Mouse (Mus musculus): Measurements from ENCODE around the gene Oas1e. TPM values are rescaled to one million over a fixed set of nuclear protein-coding genes. Genes with fewer than 3 reads are reported as not detected.
"Not testable (repeated sequence)": the region's sequence is repeated elsewhere in the genome, so short reads cannot be mapped to it uniquely, and the experiment has no call there.

The Oas1e gene
- 0.07 TPM in 1 of 2 replicates, not detected in the other for polyA plus RNA-seq (2012; rRNA removed)

- H3K27ac ChIP-seq (ENCODE audit: control insufficient read depth, insufficient read depth, low read depth, low read length); H3K4me3 ChIP-seq (ENCODE audit: control insufficient read depth, low read depth, low read length): not testable (repeated sequence)
These were observed at the start of gene Oas1e for GRCm38 (mm10) chr5:120795480-120796034. TSS of gene Oas1e (minus strand) at chr5:120795530.

GRCm38 (mm10) chr5:120844713-120845112 is 49.4 kb upstream of the Oas1e start:
- no peaks in the 10 kb centered on the region for H3K27me3 ChIP-seq (ENCODE audit: control insufficient read depth, insufficient read depth, low read length)
- TF ChIP-seq CTCF (IDR thresholded peaks at IDR 0.05; ENCODE audit: control insufficient read depth, insufficient read depth, insufficient replicate concordance, low read depth, low read length) (no peak), POLR2A (IDR thresholded peaks at IDR 0.05; ENCODE audit: control insufficient read depth, low read depth, low read length) (no peak)
- no peaks in the 10 kb centered on the region for H3K4me1 ChIP-seq (ENCODE audit: control insufficient read depth, insufficient read depth, low read length)
- no peaks in the 10 kb centered on the region for H3K36me3 ChIP-seq (ENCODE audit: control insufficient read depth, insufficient read depth, low read length)
- no peak overlapping the region for H3K27ac ChIP-seq (ENCODE audit: control insufficient read depth, insufficient read depth, low read depth, low read length)
- H3K4me3 ChIP-seq (ENCODE audit: control insufficient read depth, low read depth, low read length): no peak overlapping the region

More at GRCm38 (mm10) chr5:120795480-120796034, at the start of gene Oas1e:
- H3K4me1 ChIP-seq (ENCODE audit: control insufficient read depth, insufficient read depth, low read length); H3K27me3 ChIP-seq (ENCODE audit: control insufficient read depth, insufficient read depth, low read length); H3K36me3 ChIP-seq (ENCODE audit: control insufficient read depth, insufficient read depth, low read length): not testable (repeated sequence)

DNA sequence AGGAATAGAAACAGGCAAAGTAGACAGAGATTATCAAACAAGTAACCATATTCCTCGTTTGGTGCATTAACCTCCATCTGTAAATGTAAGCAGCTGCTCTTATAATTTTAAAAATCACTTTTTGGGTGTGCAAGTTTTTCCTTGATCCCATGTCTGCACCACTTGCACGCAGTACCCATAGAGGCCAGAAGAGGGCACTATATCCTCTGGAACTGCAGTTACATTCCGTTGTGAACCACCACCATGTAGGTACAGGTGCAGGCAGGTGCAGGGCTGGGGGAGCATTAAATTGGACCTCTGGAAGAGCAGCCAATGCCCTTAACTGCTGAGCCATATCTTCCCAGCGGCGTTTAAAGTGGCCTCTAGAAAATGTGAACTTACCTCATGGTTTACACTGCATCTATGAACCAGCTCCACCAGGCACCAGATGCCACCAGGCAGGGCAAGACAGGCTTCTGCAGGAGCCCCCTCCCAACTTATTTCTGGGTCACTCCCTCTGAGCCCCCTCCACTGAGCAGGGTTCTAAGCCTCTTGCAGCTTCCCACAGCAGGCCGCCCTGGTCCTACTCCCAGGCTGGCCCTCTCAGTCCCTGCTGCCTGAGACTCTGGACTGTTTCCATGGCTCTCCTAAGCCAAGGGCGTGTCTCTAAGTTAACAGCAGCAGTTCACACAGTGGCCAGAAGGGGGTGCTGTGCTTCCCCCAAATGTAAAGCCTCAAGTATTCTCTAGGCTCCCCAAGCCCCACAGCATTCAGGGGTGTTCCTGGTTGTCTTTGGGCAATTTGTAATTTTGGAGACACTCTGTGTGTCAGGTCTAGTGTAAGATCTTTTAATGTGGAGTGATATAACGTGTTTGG is 41.6 kb upstream of the Oas1e start:
- TF ChIP-seq CTCF (IDR thresholded peaks at IDR 0.05; ENCODE audit: control insufficient read depth, insufficient read depth, insufficient replicate concordance, low read depth, low read length): peak; percentile 82
- no peak for TF ChIP-seq POLR2A (IDR thresholded peaks at IDR 0.05; ENCODE audit: control insufficient read depth, low read depth, low read length)
- no peak overlapping the region for H3K4me3 ChIP-seq (ENCODE audit: control insufficient read depth, low read depth, low read length)
- H3K27me3 ChIP-seq (ENCODE audit: control insufficient read depth, insufficient read depth, low read length): no peaks in the 10 kb centered on the region
- no peaks in the 10 kb centered on the region for H3K36me3 ChIP-seq (ENCODE audit: control insufficient read depth, insufficient read depth, low read length)
- H3K4me1 ChIP-seq (ENCODE audit: control insufficient read depth, insufficient read depth, low read length): peaks cover 5% of the 10 kb centered on the region
- H3K27ac ChIP-seq (ENCODE audit: control insufficient read depth, insufficient read depth, low read depth, low read length): no peak overlapping the region

- H3K4me1 ChIP-seq (ENCODE audit: control insufficient read depth, insufficient read depth, low read length): peaks cover 5% of the 10 kb centered on the region
These were observed 38.3 kb upstream of the Oas1e start for GRCm38 (mm10) chr5:120833335-120834280.

DNA sequence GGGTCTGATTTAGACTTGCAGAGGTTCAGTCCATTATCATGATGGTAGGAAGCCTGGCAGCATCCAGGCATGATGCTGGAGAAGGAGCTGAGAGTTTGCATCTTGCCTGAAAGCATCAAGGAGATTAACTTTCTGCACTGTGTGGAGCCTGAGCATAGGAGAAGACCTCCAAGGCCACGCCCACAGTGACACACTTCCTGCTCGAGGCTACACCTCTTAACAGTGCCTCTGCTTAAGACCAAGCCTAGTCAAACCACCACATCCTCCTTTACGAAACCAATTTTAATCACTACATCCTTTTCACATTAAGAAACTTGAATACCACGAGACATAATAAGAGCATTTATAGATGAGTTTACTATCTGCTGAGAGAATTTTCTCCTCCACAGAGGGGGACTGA is 35.7 kb upstream of the Oas1e start:
- Histone ChIP-seq H3K27ac (ENCODE audit: control insufficient read depth, insufficient read depth, low read depth, low read length) (no peak overlapping the region), H3K4me3 (ENCODE audit: control insufficient read depth, low read depth, low read length) (no peak overlapping the region), H3K27me3 (ENCODE audit: control insufficient read depth, insufficient read depth, low read length) (no peaks in the 10 kb centered on the region), H3K36me3 (ENCODE audit: control insufficient read depth, insufficient read depth, low read length) (no peaks in the 10 kb centered on the region), H3K4me1 (ENCODE audit: control insufficient read depth, insufficient read depth, low read length) (no peaks in the 10 kb centered on the region)
- TF ChIP-seq CTCF (IDR thresholded peaks at IDR 0.05; ENCODE audit: control insufficient read depth, insufficient read depth, insufficient replicate concordance, low read depth, low read length) (no peak), POLR2A (IDR thresholded peaks at IDR 0.05; ENCODE audit: control insufficient read depth, low read depth, low read length) (no peak)

More at GRCm38 (mm10) chr5:120833335-120834280, 38.3 kb upstream of the Oas1e start:
- no peaks in the 10 kb centered on the region for H3K36me3 ChIP-seq (ENCODE audit: control insufficient read depth, insufficient read depth, low read length)
- no peak overlapping the region for H3K27ac ChIP-seq (ENCODE audit: control insufficient read depth, insufficient read depth, low read depth, low read length)
- no peak for TF ChIP-seq POLR2A (IDR thresholded peaks at IDR 0.05; ENCODE audit: control insufficient read depth, low read depth, low read length)
- TF ChIP-seq CTCF (IDR thresholded peaks at IDR 0.05; ENCODE audit: control insufficient read depth, insufficient read depth, insufficient replicate concordance, low read depth, low read length): no peak
- H3K27me3 ChIP-seq (ENCODE audit: control insufficient read depth, insufficient read depth, low read length): no peaks in the 10 kb centered on the region
- no peak overlapping the region for H3K4me3 ChIP-seq (ENCODE audit: control insufficient read depth, low read depth, low read length)

DNA sequence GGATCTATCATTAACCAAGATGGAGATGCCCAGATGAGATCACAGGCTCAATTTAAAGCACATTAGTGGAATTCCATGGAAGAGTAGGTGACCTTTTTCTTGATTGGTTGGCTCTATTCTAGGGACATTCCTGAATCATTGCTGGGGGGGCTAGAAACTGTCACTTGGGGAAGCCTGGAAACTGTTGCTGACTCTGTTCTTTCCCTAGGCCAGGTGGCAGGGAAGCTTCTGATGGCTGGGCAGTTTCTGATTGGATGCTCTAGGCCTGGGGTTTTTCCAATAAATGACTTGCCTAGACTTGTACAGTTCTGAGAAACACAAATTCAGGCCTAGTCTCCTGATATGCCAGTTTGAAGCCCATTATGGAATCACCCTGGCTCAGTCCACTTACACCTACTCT is 23.7 kb upstream of the Oas1e start:
- no peak overlapping the region for H3K4me3 ChIP-seq (ENCODE audit: control insufficient read depth, low read depth, low read length)
- no peak overlapping the region for H3K27ac ChIP-seq (ENCODE audit: control insufficient read depth, insufficient read depth, low read depth, low read length)
- H3K4me1 ChIP-seq (ENCODE audit: control insufficient read depth, insufficient read depth, low read length): no peaks in the 10 kb centered on the region
- TF ChIP-seq CTCF (IDR thresholded peaks at IDR 0.05; ENCODE audit: control insufficient read depth, insufficient read depth, insufficient replicate concordance, low read depth, low read length): no peak
- TF ChIP-seq POLR2A (IDR thresholded peaks at IDR 0.05; ENCODE audit: control insufficient read depth, low read depth, low read length): no peak
- no peaks in the 10 kb centered on the region for H3K27me3 ChIP-seq (ENCODE audit: control insufficient read depth, insufficient read depth, low read length)
- H3K36me3 ChIP-seq (ENCODE audit: control insufficient read depth, insufficient read depth, low read length): no peaks in the 10 kb centered on the region

DNA sequence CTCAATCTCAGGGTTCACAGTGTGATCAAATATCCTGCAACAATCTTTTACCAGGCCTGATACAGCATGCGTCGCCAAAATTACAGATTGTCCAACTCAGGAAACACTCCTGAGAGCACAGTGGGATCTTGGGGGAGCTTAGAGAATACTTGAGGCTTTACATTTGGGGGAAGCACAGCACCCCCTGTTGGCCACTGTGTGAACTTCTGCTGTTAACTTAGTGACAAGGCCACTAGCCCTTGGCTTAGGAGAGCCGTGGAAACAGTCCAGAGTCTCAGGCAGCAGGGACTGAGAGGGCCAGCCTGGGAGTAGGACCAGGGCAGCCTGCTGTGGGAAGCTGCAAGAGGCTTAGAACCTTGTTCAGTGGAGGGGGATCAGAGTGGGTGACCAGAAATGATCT is 20.6 kb upstream of the Oas1e start:
- H3K4me3 ChIP-seq (ENCODE audit: control insufficient read depth, low read depth, low read length): no peak overlapping the region
- TF ChIP-seq CTCF (IDR thresholded peaks at IDR 0.05; ENCODE audit: control insufficient read depth, insufficient read depth, insufficient replicate concordance, low read depth, low read length) (peak; percentile 31; the same call in 1 of the 2 replicates), POLR2A (IDR thresholded peaks at IDR 0.05; ENCODE audit: control insufficient read depth, low read depth, low read length) (no peak)
- no peaks in the 10 kb centered on the region for H3K27me3 ChIP-seq (ENCODE audit: control insufficient read depth, insufficient read depth, low read length)

More for the DNA sequence above, 20.6 kb upstream of the Oas1e start:
- peaks cover 8% of the 10 kb centered on the region for H3K4me1 ChIP-seq (ENCODE audit: control insufficient read depth, insufficient read depth, low read length)
- no peak overlapping the region for H3K27ac ChIP-seq (ENCODE audit: control insufficient read depth, insufficient read depth, low read depth, low read length)
- no peaks in the 10 kb centered on the region for H3K36me3 ChIP-seq (ENCODE audit: control insufficient read depth, insufficient read depth, low read length)
